Mouse (Mus musculus): Measurements from ENCODE around the gene Usp19.

- TF ChIP-seq POLR2A (IDR thresholded peaks at IDR 0.05; ENCODE audit: borderline replicate concordance, extremely low read depth, low read depth, low read length) (no peak), CTCF (IDR thresholded peaks at IDR 0.05; ENCODE audit: insufficient read depth, low read length) (no peak)
Measured at GRCm38 (mm10) chr9:108455747-108456571, 34.4 kb upstream of the Usp19 start.

Data from lung, adult 2 months (tissue).